13 mouse cellular contexts compared by ENCODE assay signal in the genomic region with DNA sequence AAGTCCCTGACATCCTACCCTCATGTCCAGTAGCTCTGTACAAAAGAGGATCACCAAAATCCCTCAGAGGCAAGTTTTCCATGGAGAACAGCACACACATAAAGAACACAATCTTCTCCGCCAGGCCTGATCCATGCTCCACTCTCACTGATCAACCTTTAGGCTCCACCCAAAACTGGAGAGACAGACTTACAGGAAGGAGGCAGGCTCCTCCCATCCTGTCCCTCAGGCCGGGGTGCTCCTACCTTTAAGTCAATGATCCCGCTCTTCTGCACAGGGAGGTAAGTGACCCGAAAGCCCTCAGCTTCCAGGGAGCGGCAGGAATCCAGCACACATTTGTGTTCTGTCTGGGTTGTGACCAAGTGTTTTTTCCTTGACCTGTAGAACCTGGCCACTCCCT.
"Had no signal": no experiment of that assay in that cellular context is flagged by ENCODE, and none has a peak within 500 bp of the region (broad histone marks: within the 10 kb centered on the region; RNA-seq: fewer than 3 reads in every experiment).

No protein-coding gene starts in this region.

- H3K4me3 ChIP-seq: midbrain, embryonic 13.5 days; midbrain, embryonic 15.5 days; neural tube, embryonic 12.5 days; stomach, embryonic 15.5 days had no signal

- H3K4me2 ChIP-seq: lung, embryonic 14.5 days; midbrain, embryonic 11.5 days; midbrain, embryonic 13.5 days; midbrain, embryonic 15.5 days; neural tube, embryonic 12.5 days; stomach, embryonic 15.5 days had no signal

- H3K9ac ChIP-seq: lung, embryonic 14.5 days; midbrain, embryonic 13.5 days; midbrain, embryonic 15.5 days; neural tube, embryonic 12.5 days; stomach, embryonic 15.5 days had no signal

- H3K4me1 ChIP-seq: midbrain, embryonic 13.5 days; midbrain, embryonic 15.5 days; neural tube, embryonic 12.5 days; stomach, embryonic 15.5 days had no signal

- H3K9me3 ChIP-seq: midbrain, embryonic 13.5 days; midbrain, embryonic 15.5 days; neural tube, embryonic 12.5 days; stomach, embryonic 15.5 days had no signal

- H3K27ac ChIP-seq: midbrain, embryonic 13.5 days; midbrain, embryonic 15.5 days; neural tube, embryonic 12.5 days; stomach, embryonic 15.5 days had no signal

- H3K27me3 ChIP-seq: midbrain, embryonic 13.5 days; midbrain, embryonic 15.5 days; neural tube, embryonic 12.5 days; stomach, embryonic 15.5 days had no signal

- DNase-seq: lung, adult 18-20 months; lung, embryonic 14.5 days; lung, postnatal 10 days; lung, postnatal 4 days; right cerebral cortex, postnatal 14 days; thymus, adult 18-20 months; thymus, postnatal 25 days; thymus, postnatal 4 days had no signal

- ATAC-seq: midbrain, embryonic 13.5 days; midbrain, embryonic 15.5 days had no signal
